12 mouse cellular contexts compared by ENCODE assay signal in genomic region chr10:9907919-9908502, GRCm38 (mm10). TPM values are rescaled to one million over a fixed set of nuclear protein-coding genes. Genes with fewer than 3 reads are reported as not detected.
DNase-seq lines count a peak whose midpoint lies in the region; ATAC-seq and TF ChIP-seq lines count a peak whose summit lies in the region.
"Had no signal": no experiment of that assay in that cellular context is flagged by ENCODE, and none has a peak within 500 bp of the region (broad histone marks: within the 10 kb centered on the region; RNA-seq: fewer than 3 reads in every experiment).

No protein-coding gene starts in this region.

- H3K4me2 ChIP-seq in heart, embryonic 14.5 days (ENCODE audit: low read length), result no peak overlapping the region
- H3K4me2 ChIP-seq: hindbrain, embryonic 15.5 days had no signal

- ATAC-seq in heart, embryonic 14.5 days (ENCODE audit: insufficient number of reproducible peaks, insufficient read depth, low FRiP score, low read depth), result 0 out of 2 replicates have a peak, but pooled peaks have one; percentile 59
- ATAC-seq: forebrain, postnatal 0 days had no signal

- no peak for TF ChIP-seq CTCF in kidney, adult 2 months (conservative IDR thresholded peaks at IDR 0.05; ENCODE audit: insufficient read depth, insufficient read length, low read depth, low read length)
- TF ChIP-seq CTCF in bone marrow macrophage, adult 2 months (IDR thresholded peaks at IDR 0.05; ENCODE audit: low read depth, low read length), result no peak

- no peaks in the 10 kb centered on the region for H3K36me3 ChIP-seq in kidney, adult 2 months (ENCODE audit: control insufficient read depth, insufficient read depth, low read length)
- no peaks in the 10 kb centered on the region for H3K36me3 ChIP-seq in heart, embryonic 14.5 days (ENCODE audit: control insufficient read depth, insufficient read depth, low read length)
- no peaks in the 10 kb centered on the region for H3K36me3 ChIP-seq in forebrain, embryonic 10.5 days (replicated peaks)
- H3K36me3 ChIP-seq: embryonic facial prominence, embryonic 10.5 days; hindbrain, embryonic 15.5 days; midbrain, embryonic 10.5 days had no signal

- H3K4me3 ChIP-seq in kidney, adult 2 months (ENCODE audit: insufficient read depth, low read depth, low read length), result no peak overlapping the region
- no peak overlapping the region for H3K4me3 ChIP-seq in bone marrow macrophage, adult 2 months (ENCODE audit: insufficient read depth, low read length)
- no peak overlapping the region for H3K4me3 ChIP-seq in heart, embryonic 14.5 days (ENCODE audit: control insufficient read depth in 1 of 2, insufficient read depth in 1 of 2, low read depth in 1 of 2, low read length in 2 of 2)
- H3K4me3 ChIP-seq in forebrain, embryonic 10.5 days, result no peak overlapping the region
- H3K4me3 ChIP-seq: embryonic facial prominence, embryonic 10.5 days; hindbrain, embryonic 15.5 days; midbrain, embryonic 10.5 days had no signal

- no peaks in the 10 kb centered on the region for H3K27me3 ChIP-seq in kidney, adult 2 months (replicated peaks; ENCODE audit: control insufficient read depth, insufficient read depth, low read length)
- no peaks in the 10 kb centered on the region for H3K27me3 ChIP-seq in heart, embryonic 14.5 days (ENCODE audit: control insufficient read depth, insufficient read depth, low read length)
- no peaks in the 10 kb centered on the region for H3K27me3 ChIP-seq in forebrain, embryonic 10.5 days (ENCODE audit: poor library complexity, severe bottlenecking)
- H3K27me3 ChIP-seq: hindbrain, embryonic 15.5 days had no signal

- no peak overlapping the region for H3K9ac ChIP-seq in heart, embryonic 14.5 days (ENCODE audit: low read length)
- H3K9ac ChIP-seq: forebrain, postnatal 0 days; hindbrain, embryonic 15.5 days had no signal

- WGBS in kidney, adult 2 months, result 60% methylated on average over 8 of the region's 8 CpGs
- 63% methylated on average over 8 of the region's 8 CpGs for WGBS in heart, embryonic 14.5 days
- 85% methylated on average over 8 of the region's 8 CpGs for WGBS in forebrain, embryonic 10.5 days

- DNase-seq in kidney, adult 2 months, result peak; percentile 57
- DNase-seq in kidney, postnatal 4 days, result no peak
- DNase-seq in lung, postnatal 36 days, result peak; percentile 42
- DNase-seq in forebrain, embryonic 10.5 days (ENCODE audit: extremely low spot score, low spot score), result no peak
- DNase-seq in ovary, postnatal 36 days (ENCODE audit: low spot score), result no peak
- DNase-seq: forebrain, postnatal 0 days had no signal

- no peak for TF ChIP-seq POLR2A in kidney, adult 2 months (IDR thresholded peaks at IDR 0.05; ENCODE audit: low read depth, low read length)
- TF ChIP-seq POLR2A in bone marrow macrophage, adult 2 months (IDR thresholded peaks at IDR 0.05; ENCODE audit: borderline replicate concordance, low read depth, low read length), result no peak

- no peaks in the 10 kb centered on the region for H3K9me3 ChIP-seq in heart, embryonic 14.5 days (ENCODE audit: control insufficient read depth, low read length)
- H3K9me3 ChIP-seq in forebrain, embryonic 10.5 days, result no peaks in the 10 kb centered on the region
- H3K9me3 ChIP-seq: embryonic facial prominence, embryonic 10.5 days; hindbrain, embryonic 15.5 days; midbrain, embryonic 10.5 days had no signal

- no peaks in the 10 kb centered on the region for H3K4me1 ChIP-seq in kidney, adult 2 months (ENCODE audit: control insufficient read depth, insufficient read depth, low read length)
- H3K4me1 ChIP-seq in bone marrow macrophage, adult 2 months (ENCODE audit: control insufficient read depth, insufficient read depth, low read length), result peaks cover 20% of the 10 kb centered on the region
- no peaks in the 10 kb centered on the region for H3K4me1 ChIP-seq in heart, embryonic 14.5 days (ENCODE audit: control insufficient read depth in 2 of 2, insufficient read depth in 2 of 2, low read length in 2 of 2)
- H3K4me1 ChIP-seq in forebrain, embryonic 10.5 days, result no peaks in the 10 kb centered on the region
- H3K4me1 ChIP-seq: embryonic facial prominence, embryonic 10.5 days; hindbrain, embryonic 15.5 days; midbrain, embryonic 10.5 days had no signal

- H3K27ac ChIP-seq in kidney, adult 2 months (ENCODE audit: insufficient read depth, low read depth, low read length), result peak overlapping the region; percentile 50
- peak overlapping the region; percentile 76 for H3K27ac ChIP-seq in bone marrow macrophage, adult 2 months (ENCODE audit: insufficient read depth, low read depth, low read length)
- peak overlapping the region in 1 of 2 experiments; percentile 37; a peak in 1 of 4 replicates for H3K27ac ChIP-seq in heart, embryonic 14.5 days (replicated peaks in 1 of 2; ENCODE audit: control insufficient read depth in 1 of 2, insufficient read depth in 1 of 2, low read depth in 2 of 2, low read length in 2 of 2)
- no peak overlapping the region for H3K27ac ChIP-seq in forebrain, embryonic 10.5 days
- H3K27ac ChIP-seq: embryonic facial prominence, embryonic 10.5 days; hindbrain, embryonic 15.5 days; midbrain, embryonic 10.5 days; stomach, postnatal 0 days had no signal

RNA-seq across cellular contexts. Expression of gene Stxbp5, which starts 7.1 kb away (rescaled TPM):
- 11.1 and 13.7 TPM in 2 replicates for polyA plus RNA-seq in kidney, adult 2 months (2012; rRNA removed)
- 43.3 and 48.5 TPM in 2 replicates for polyA plus RNA-seq in bone marrow macrophage, adult 2 months (2012; ENCODE audit: insufficient read depth, insufficient read length, missing spikeins)
- polyA plus RNA-seq in heart, embryonic 14.5 days (2014; fragmentation: Nextera tagmentation; extraction: Ambion mirVana), result 4.7 and 4.9 TPM in 2 replicates
- polyA plus RNA-seq in forebrain, embryonic 10.5 days (2016; fragmentation: Nextera tagmentation; extraction: Ambion mirVana), result 2.7 and 4.2 TPM in 2 replicates

Comparison
In these comparisons a context has a peak if more than half of its experiments do, and no peak if none do; other contexts are left out.
1. DNase-seq: peak in kidney, adult 2 months (single experiment) and lung, postnatal 36 days (single experiment); none in kidney, postnatal 4 days (0 of 2), forebrain, embryonic 10.5 days (single experiment) and ovary, postnatal 36 days (single experiment).